9 mouse cellular contexts compared by ENCODE assay signal in genomic region chr12:29926896-29927295, GRCm38 (mm10). TPM values are rescaled to one million over a fixed set of nuclear protein-coding genes. Genes with fewer than 3 reads are reported as not detected.
A peak's percentile ranks its signal among the peaks of the same experiment; 100 is the strongest.
DNase-seq lines count a peak whose midpoint lies in the region; ATAC-seq and TF ChIP-seq lines count a peak whose summit lies in the region.
"Had no signal": no experiment of that assay in that cellular context is flagged by ENCODE, and none has a peak within 500 bp of the region (broad histone marks: within the 10 kb centered on the region; RNA-seq: fewer than 3 reads in every experiment).

No protein-coding gene starts in this region.

- no peak overlapping the region for H3ac ChIP-seq in C2C12 (ENCODE audit: control insufficient read depth, insufficient read length, low read depth)

- no peak overlapping the region for H3K4me3 ChIP-seq in heart, adult 2 months
- no peak overlapping the region for H3K4me3 ChIP-seq in C2C12 (ENCODE audit: insufficient read depth, poor library complexity, severe bottlenecking)
- H3K4me3 ChIP-seq in neural tube, embryonic 12.5 days, result no peak overlapping the region
- H3K4me3 ChIP-seq: heart, embryonic 13.5 days had no signal

- peak; percentile 60; the same call in 1 of the 2 replicates for TF ChIP-seq EP300 in heart, adult 2 months (IDR thresholded peaks at IDR 0.05; ENCODE audit: insufficient read depth, low read depth, low read length)

- ATAC-seq in neural tube, embryonic 12.5 days (ENCODE audit: low FRiP score, low read depth), result 0 out of 2 replicates have a peak, but pooled peaks have one; percentile 72
- no peak for ATAC-seq in megakaryocyte progenitor cell, adult 5-6 weeks (replicated peaks; ENCODE audit: poor library complexity)

- TF ChIP-seq POLR2A in heart, adult 2 months (IDR thresholded peaks at IDR 0.05; ENCODE audit: insufficient read depth, low read depth, low read length), result no peak

- peak; percentile 63 to 84 for DNase-seq in heart, adult 2 months
- no peak for DNase-seq in heart, adult 11 months
- peak; percentile 27 to 67 for DNase-seq in cerebellum, postnatal 25 days
- peak; percentile 63 for DNase-seq in gastrocnemius, postnatal 14 days
- DNase-seq in left cerebral cortex, postnatal 4 days, result peak; percentile 78

- intact Hi-C loops in heart, adult 2 months (cut with DNase I), result loop anchor here (1.0 to 5.0 kb wide), 2 partner anchors 95 to 113 kb away; no protein-coding TSS in a partner anchor
- intact Hi-C loops in gastrocnemius, postnatal 14 days (cut with DNase I; ENCODE audit: low total_unique reads), result loop anchor here (2.0 kb wide), 1 partner anchor 114 kb away; no protein-coding TSS in a partner anchor
- intact Hi-C loops in left cerebral cortex, postnatal 4 days (cut with DNase I), result loop anchor here (2.0 kb wide), 1 partner anchor 60 kb away; no protein-coding TSS in a partner anchor

- H3K4me1 ChIP-seq in heart, adult 2 months (ENCODE audit: control insufficient read depth, insufficient read depth, low read length), result peaks cover 6% of the 10 kb centered on the region
- no peaks in the 10 kb centered on the region for H3K4me1 ChIP-seq in neural tube, embryonic 12.5 days

- H3K9me3 ChIP-seq in neural tube, embryonic 12.5 days, result no peaks in the 10 kb centered on the region
- H3K9me3 ChIP-seq: heart, embryonic 13.5 days had no signal

- H3K79me2 ChIP-seq in heart, adult 2 months (replicated peaks; ENCODE audit: control insufficient read depth, insufficient read depth, low read length), result no peaks in the 10 kb centered on the region
- H3K79me2 ChIP-seq in C2C12 (ENCODE audit: control insufficient read depth, insufficient read depth), result no peaks in the 10 kb centered on the region

- H3K9ac ChIP-seq in heart, adult 2 months (ENCODE audit: low read depth, low read length), result no peak overlapping the region
- no peak overlapping the region for H3K9ac ChIP-seq in neural tube, embryonic 12.5 days
- H3K9ac ChIP-seq: heart, embryonic 13.5 days had no signal

- no peaks in the 10 kb centered on the region for H3K27me3 ChIP-seq in heart, adult 2 months (ENCODE audit: control insufficient read depth, insufficient read depth, low read length)
- H3K27me3 ChIP-seq in C2C12 (ENCODE audit: control insufficient read depth, insufficient read depth, insufficient read length), result no peaks in the 10 kb centered on the region
- H3K27me3 ChIP-seq in neural tube, embryonic 12.5 days (replicated peaks), result no peaks in the 10 kb centered on the region

- no peaks in the 10 kb centered on the region for H3K79me3 ChIP-seq in C2C12 (ENCODE audit: low read depth)

- no peaks in the 10 kb centered on the region for H3K36me3 ChIP-seq in heart, adult 2 months (ENCODE audit: control insufficient read depth, insufficient read depth, low read length)
- no peaks in the 10 kb centered on the region for H3K36me3 ChIP-seq in C2C12 (ENCODE audit: control insufficient read depth, insufficient read depth)
- no peaks in the 10 kb centered on the region; the same call in 1 of the 2 replicates for H3K36me3 ChIP-seq in neural tube, embryonic 12.5 days
- H3K36me3 ChIP-seq: heart, embryonic 13.5 days had no signal

- no peak overlapping the region for H3K4me2 ChIP-seq in neural tube, embryonic 12.5 days (replicated peaks)
- H3K4me2 ChIP-seq: heart, embryonic 13.5 days had no signal

- H3K27ac ChIP-seq in heart, adult 2 months, result no peak overlapping the region
- no peak overlapping the region for H3K27ac ChIP-seq in neural tube, embryonic 12.5 days
- H3K27ac ChIP-seq: heart, embryonic 13.5 days had no signal

- 32% methylated on average over 3 of the region's 3 CpGs for WGBS in heart, adult 2 months
- 33% methylated on average over 3 of the region's 3 CpGs for WGBS in neural tube, embryonic 12.5 days

- peak; percentile 97 for TF ChIP-seq CTCF in heart, adult 2 months (IDR thresholded peaks at IDR 0.05)
- peak; percentile 43 for TF ChIP-seq CTCF in C2C12 (IDR thresholded peaks at IDR 0.05; ENCODE audit: control insufficient read depth, insufficient read depth, insufficient read length)

TF ChIP-seq in C2C12, 6 proteins besides CTCF, POLR2A, EP300 and RAD21:
- TF ChIP-seq CEBPB (IDR thresholded peaks at IDR 0.05; ENCODE audit: low read depth) (no peak), MYOG (IDR thresholded peaks at IDR 0.05; ENCODE audit: control insufficient read depth, extremely low read depth, insufficient read length) (no peak), MAX (IDR thresholded peaks at IDR 0.05) (no peak), MYOD1 (IDR thresholded peaks at IDR 0.05; ENCODE audit: control insufficient read depth, insufficient read length, low read depth) (no peak), USF1 (IDR thresholded peaks at IDR 0.05; ENCODE audit: low read depth) (no peak), FOSL1 (IDR thresholded peaks at IDR 0.05; ENCODE audit: insufficient read depth, low read length, poor library complexity, severe bottlenecking) (no peak)

RNA-seq across cellular contexts. Expression of gene Pxdn, which starts 10.5 kb away (rescaled TPM):
- 10 to 100 TPM; 28.7 to 41.0 TPM for total RNA-seq in heart, adult 2 months (2021)
- 69.4 and 92.3 TPM in 2 replicates for polyA plus RNA-seq in heart, adult 2 months (2012; rRNA removed)
- polyA plus RNA-seq in C2C12 (2012; fragmentation: generic; extraction: Trizol), result 22.8 TPM
- 10 to 100 TPM; 63.6 to 66.6 TPM for total RNA-seq in gastrocnemius, postnatal 14 days (2021)
- total RNA-seq in left cerebral cortex, postnatal 4 days (2021), result 10 to 100 TPM; 82.6 to 83.3 TPM
- 66.1 and 74.1 TPM in 2 replicates for polyA plus RNA-seq in neural tube, embryonic 12.5 days (2016; fragmentation: Nextera tagmentation; extraction: Ambion mirVana)
- total RNA-seq in megakaryocyte progenitor cell, adult 5-6 weeks (2015), result not detected in 2 replicates
- not detected in 2 replicates for total RNA-seq in megakaryocyte progenitor cell, adult 5-6 weeks (2017)

Comparison
In these comparisons a context has a peak if more than half of its experiments do, and no peak if none do; other contexts are left out.
1. RNA of gene Pxdn, which starts 10.5 kb away (total RNA-seq): 82.6 to 83.3 TPM in left cerebral cortex, postnatal 4 days, 63.6 to 66.6 TPM in gastrocnemius, postnatal 14 days and 28.7 to 41.0 TPM in heart, adult 2 months; not detected in megakaryocyte progenitor cell, adult 5-6 weeks; every median in the first group is over 10 times any median in the second.